Mouse (Mus musculus) T-cell, adult 2 months (primary cell): Measurements from ENCODE around the gene Col4a4.

Experiments
- DNase-seq: peaks from one replicate; pipeline ENCODE4 v3.0.0; 2022; ENCODE audit warnings: low spot score

Gene Col4a4

DNA sequence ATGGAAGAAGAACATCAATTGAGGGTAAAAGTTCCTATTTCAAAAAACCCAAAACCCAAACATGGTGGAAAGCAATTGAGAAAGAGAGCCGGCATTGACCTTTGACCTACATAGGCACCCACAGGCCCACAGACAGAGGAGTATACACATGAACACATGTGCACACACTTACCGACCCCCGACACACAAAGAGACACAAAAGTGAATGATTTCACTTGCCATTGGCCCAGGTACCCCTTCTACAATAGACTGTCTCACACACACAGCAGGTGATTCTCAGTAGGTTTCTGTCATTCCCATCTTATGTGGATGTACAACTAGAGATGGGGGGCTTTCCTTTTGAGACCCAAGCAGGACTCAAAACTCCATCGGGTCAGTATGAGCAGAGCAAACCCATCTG lies 110.8 kb downstream of the Col4a4 start:
- no peak for DNase-seq

DNA sequence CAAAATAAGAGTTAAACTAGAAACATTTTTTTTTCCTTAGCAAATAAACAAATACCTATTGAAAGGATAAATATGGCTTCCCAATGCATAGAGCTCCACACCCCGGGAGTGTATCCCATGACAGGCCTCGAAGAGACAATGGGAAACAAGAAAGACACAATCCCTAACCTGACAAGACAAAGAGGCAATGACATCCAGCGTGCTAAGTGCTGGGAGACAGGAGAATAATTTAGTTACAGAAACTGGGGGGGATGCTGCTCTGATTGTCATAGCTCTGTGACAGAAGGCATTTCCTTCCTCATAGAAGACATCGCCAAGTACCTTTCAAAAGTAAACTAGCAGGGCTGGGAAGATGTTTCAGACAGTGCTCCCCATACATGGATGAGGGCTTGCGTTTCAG lies 111.4 kb downstream of the Col4a4 start:
- DNase-seq: no peak

DNA sequence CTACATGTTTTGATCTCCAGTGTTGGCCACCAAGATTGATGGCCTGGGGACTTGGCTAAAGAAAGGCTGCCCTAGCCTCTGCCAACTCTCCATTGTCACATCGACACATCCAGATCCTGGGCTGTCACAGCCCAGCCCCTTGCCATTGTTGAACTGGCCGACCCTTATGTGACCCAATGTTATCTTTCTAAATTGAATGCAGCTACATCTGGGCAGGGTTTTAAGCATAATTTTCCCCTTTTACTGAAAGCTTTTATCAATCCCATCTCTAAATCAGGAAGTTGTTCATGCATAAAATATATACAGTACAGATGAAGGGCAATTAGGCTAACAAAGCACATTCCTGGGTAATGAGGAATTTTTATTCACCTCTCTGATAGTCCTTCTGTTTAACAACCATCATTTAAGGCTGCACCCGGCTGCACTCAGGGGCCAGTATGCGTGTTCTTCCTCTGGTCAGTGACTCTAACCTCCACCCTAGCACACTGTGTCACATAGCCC lies 112.1 kb downstream of the Col4a4 start:
- DNase-seq: no peak

DNA sequence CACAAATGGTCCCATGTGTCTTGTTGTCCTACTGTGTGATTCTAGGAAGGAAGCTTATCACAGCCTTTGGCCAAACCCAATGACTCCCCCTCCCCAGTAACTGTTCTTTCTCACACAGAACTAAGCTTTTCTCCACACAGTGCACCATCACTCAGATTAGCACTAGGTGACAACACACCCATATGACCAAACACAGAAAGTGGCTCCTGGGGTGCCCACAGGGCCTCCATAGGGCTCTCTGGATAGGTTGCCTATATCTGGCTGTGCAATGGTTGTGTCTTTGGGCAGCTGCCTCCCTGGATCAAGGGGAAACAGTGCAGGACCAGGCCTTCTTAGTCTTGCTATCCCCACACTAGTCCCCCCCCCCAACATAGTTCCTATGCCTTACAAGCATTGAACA lies 113.2 kb downstream of the Col4a4 start:
- DNase-seq: no peak

DNA sequence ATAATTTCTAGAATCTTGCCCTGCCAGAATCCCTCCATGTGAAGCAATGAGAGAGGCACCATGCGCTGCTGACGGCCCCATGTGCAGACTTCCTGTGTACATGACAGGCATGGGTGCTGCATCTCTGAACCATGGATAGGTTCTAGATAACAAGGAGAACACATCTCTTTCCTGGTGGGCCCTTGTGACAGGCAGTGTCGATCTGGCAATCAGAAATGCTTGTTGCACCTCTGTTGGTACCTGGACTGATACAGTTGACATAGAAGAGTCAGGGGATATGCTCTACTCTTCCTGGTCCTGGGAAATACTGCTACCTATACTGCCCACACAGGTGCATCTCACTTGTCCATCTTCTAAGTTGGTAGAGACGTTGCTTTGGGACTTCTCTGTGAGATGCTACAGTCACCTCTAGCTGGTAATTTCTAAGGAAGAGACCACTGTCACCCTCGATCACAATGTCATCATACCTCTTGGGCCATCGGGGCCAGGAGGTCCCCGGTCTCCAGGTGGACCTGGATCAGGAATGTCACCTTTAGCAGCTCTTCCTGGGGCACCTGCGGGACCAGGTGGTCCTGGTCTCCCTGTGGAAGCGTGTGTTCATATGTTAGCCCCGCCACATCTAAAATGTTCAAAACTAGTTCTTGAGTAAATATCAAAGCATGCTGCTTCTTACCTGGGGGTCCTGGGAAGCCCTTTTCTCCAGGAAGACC lies 116.0 kb downstream of the Col4a4 start:
- no peak for DNase-seq

DNA sequence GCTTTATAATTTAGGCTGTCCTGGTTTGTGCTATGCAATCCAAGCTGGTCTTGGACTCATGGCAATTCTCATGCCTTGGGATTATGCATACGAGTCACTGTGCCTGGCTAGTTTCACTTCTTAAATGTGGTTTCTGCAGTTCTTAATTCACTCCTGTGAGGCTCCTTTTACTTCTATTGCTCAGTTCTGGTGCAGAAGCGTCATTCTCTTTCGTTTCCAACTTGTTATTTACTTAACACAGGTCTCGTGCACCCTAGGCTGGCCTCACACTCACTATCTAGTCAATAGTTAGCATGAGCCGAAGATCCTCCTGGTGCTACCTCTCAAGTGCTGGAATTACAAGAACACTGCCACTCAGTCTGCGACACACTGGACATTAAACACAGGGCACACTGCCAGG lies 117.8 kb downstream of the Col4a4 start:
- DNase-seq: no peak

DNA sequence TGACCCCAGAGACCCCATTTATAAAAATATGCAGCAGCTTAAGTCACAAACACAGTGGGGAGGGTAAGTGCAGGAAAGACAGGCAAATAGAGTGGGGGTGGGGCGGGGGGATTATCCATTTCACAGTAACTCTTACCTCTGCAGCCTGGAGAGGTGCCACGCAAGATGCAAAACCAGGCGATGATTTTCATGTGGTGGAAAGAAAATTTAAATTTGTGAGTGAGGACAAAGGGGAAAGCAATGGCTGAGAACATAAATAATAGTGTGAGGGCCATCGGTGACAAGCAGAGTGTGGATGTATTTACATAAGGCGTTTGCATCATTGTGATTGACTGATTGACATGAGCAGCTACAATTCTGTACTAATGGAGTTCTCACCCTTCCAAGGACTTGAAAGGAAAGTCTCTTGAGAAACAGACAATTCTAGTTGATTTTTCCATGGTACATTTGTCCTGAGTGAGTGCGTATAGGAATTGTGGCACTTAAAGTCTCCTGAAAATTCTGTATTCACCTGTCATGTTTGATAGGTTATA lies 121.3 kb downstream of the Col4a4 start:
- no peak for DNase-seq

DNA sequence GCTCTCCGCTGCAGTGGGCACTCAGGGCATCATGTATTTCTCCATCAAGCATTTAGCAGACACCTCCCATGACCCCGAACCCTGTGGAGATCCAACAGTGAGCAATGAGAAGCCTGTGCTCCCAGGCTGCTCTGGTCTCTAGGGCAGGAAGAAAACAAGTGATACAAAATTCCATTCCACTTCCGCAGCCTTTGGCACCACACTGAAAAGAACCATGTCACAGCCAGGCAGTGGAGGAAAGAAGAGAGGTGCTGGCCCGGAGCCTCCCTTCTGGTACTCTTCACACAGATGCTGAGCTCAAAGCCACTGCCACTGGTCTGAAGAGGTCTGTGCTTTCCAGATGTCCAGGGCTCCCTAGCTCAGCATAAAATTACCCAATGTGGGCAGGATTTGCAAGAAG lies 125.6 kb downstream of the Col4a4 start:
- no peak for DNase-seq

DNA sequence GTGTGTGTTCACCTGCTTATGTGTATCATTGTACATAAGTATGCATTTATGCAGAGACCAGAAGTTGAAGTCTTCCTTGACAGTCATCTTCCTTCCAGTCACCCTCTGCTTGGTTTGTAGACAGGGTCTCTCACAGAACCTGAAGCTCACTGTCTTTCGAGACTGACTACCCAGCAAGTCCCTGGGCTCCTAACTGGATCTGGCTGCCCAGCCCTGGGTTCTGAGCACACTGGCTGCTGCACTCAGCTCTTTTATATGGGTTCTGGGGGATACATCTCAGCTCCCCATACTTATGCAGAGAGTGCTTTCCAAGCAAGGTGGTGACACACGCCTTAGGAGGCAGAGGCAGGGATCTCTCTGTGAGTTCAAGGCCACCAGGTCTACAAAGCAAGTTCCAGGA lies 126.7 kb downstream of the Col4a4 start:
- DNase-seq: no peak

DNA sequence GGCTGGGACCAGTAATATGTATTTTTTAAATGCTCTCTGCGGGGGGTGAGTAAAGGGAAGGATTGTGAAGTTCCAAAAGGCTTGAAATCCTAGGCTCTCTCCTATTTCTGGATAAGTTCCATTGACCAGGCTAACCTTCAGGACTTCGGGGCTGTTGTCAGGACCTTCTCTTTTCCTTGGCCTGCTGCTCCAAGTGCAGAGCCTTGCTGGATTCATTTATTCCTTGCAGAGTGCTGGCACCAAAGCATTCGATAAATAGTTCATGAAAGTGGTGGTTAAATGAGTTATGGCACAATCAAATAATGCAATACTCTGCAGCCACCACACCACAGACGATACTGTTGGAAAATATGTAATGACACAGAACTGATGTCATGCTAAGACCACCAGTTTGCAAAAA lies 127.3 kb downstream of the Col4a4 start:
- DNase-seq: no peak

DNA sequence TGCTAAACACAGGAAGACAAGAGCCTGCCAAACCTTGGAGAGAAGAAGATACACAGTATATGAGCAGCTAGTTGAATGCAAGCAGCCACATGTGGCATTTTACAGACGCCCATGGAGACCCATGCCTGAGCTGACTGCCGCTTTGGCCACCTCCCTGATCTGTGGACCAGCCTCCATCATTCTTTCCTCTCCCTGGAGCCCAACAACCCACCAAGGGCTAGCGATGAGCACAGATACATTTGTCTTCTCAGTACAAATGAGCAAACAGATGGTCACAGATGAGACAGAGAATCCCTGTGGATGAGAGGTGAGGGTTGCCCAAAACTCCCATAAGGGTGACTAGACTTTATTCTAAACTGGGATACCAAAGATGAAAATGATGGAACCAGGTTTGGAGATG lies 132.6 kb downstream of the Col4a4 start:
- DNase-seq: no peak

DNA sequence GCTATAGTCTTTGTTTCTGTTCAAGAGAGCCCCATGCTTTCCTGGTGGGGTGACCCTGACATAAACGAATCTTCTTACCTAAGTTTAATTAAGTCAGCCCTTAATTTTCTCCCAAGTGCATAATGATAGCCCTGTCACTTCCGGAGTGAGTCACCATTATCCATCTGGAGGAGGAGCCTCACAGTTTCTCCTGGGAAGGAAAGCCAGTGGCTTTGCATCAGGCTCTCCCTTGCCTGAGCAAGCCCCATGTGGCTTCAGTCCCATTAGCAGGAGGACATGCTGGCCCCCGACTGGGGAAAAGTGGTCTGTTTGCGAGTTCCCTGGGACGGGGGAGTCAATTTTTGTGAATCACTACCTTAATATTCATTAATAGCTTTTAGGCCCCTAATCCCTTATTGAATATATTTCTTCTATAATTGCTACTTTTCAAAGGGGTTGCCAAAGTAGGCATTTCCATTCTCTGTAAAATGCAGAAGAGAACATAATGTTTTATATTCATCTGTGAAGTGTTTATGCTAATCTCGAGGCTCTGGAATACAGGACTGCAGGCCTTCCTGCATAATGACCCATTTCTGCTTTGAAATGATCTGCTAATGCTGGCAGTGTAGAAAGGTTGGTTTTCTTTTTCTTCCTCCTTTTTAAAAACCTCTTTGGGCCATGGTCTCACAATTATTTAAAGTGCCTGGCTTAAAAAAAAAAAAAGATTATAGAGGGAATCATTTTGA lies 134.6 kb downstream of the Col4a4 start:
- no peak for DNase-seq

DNA sequence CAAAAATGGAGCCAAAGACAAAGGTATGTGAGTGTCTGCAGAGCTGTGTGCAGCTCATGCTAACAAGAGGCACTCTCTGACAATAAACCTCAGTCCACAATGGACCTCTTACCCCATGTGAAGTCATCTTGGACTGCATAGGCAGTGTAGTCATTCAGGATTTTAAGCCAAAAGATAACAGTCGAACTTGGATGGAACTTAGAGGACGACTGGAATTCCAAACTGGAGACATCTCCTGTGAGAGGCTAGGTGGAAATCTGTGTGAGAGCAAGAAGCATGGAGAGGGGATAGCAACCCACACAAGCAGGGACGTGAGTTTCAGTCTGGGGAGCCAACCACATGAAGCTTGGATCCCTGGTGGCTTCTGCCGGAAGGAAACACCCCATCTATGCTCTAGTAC lies 136.8 kb downstream of the Col4a4 start:
- no peak for DNase-seq

DNA sequence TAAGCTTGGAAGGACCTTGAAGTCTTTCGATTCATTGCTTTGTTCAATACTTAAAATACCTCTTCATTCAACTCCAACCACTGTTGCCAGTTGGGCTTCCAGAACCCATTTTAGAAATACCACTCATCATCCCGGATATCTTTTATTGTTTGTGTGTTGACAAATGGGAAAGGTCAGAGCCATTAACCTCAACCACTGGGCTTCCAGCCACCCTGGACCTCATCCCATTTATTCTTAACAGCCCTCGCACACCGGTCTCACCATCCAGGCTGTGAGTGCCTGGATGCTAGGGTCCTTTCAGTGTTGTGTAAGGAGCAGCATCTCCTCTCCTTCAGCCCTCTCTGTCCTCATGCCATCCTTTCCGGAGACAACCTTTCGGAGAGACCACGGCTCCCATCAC lies 140.6 kb downstream of the Col4a4 start:
- no peak for DNase-seq

DNA sequence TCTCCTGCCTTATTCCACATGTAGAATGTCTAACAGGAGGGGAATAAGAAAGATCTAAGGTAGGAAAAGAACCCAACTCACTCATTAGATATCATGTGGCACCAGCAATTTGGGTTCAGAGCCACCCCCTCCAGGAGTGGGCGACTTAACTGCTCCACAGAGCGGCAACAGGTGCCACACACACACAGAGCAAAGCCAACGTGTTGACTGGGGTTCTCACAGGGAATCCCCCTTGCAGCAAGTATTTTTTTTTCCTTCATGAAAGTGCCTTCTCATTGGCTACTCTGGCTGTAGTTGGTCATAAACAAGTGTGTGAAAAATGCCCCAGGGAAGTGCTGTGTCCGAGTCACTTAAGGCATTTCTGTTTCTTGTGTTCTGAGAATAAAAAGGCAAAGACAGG lies 143.1 kb downstream of the Col4a4 start:
- DNase-seq: no peak

DNA sequence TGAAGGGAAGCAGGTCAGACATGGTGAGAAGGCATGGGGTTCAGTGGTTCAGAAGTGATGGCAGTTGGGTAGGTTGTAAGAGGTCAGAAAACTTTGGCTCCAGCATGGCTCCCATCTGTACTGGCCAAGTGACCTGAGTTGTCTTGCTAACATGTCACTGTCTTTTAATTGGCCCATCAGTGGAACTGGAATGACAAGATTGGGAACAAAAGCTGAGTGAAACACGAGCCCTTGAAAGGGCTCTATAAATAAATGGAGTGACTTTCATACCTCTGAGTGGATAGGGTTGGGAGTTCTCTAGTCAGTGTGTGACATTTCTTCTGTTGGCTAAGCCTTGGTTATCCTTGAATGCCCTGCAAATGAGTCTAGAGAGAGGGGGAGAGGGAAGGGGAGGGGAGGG lies 146.5 kb downstream of the Col4a4 start:
- no peak for DNase-seq

DNA sequence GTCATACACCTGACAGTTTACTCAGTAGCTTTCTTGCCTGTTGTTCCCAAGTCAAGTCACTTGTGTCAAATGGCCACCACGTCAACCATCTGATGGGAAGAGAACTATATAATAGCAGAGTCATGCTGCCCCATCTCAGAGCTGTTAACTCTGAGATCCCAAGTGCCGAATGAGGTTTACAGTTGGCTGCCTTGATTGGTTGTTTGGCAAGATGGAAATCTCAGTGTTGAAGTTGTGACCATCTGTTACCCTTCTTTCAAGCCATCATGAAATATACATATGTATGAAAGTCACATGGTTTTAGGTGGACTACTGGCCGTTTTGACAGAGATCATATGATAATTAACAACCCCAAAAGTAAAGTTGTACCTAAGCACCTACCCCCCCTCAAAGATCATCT lies 149.4 kb downstream of the Col4a4 start:
- DNase-seq: no peak

DNA sequence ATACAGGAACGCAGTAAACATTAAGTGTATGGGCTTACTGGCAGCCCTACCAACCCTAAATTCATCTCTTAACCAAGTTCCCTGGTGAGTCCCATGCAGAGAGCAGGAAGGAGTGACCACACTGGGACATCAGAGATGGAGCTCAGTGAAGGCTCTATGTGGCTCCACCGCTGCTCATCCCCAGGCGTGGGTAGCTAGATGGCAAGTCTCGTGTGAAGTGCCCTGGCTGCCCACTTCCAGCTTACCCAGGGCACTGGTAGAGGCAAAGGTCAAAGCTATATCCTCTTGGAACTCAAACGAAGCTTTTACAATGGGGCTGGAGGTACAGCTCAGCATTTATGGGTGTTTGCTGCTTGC lies 153.0 kb downstream of the Col4a4 start:
- no peak for DNase-seq

DNA sequence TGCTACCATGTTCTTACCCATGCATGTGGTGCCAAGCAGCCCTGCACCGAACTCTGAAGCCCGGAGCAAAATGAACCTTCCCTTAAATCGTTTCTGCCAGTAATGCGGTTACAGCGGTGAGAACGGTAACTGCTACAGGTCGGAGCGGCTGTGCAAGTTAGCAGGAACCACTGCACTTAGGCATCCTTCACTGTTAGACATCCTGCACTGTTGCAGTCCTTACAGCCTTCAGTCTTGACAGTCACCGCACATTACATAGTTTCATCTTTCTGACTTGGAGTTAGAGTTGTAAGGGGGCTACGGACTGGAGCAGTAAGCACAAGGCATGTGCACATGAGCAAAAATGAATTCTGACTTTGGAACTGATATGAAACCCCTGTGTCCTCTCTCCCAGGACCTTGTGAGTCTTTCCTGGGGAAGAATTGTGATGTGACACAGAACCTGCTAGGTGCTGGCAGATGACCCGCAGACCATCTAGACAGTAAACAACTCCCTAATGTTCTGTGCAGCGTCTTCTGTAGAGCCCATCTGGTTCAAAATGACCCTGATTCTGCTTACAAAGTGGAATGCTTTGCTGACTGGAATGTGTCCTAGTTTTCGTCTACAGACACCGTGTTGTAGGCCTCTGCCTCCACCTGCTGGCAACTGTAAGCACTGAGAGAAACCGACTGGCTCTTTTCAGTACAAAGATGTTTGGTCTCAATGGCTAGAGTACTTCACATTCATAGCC lies 153.6 kb downstream of the Col4a4 start:
- DNase-seq: no peak

DNA sequence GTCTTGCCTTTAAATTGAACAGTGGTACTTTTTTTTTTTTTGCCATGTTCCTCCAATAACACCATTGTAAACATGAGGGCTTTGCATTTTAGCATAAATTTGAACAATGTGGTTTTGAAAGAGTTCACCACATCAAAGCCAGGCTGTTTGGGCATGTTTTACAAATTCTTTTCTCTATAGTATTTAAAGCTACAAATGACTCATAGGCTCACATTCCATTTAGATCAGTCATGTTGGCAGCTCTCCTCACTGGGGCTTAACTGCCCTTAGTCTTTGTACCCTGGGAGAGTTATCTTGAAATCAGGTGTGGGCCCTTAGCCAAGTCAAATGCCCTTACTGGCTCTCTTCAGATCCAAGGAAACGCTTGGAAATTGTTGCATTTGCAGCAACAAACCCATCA lies 157.6 kb downstream of the Col4a4 start:
- no peak for DNase-seq

DNA sequence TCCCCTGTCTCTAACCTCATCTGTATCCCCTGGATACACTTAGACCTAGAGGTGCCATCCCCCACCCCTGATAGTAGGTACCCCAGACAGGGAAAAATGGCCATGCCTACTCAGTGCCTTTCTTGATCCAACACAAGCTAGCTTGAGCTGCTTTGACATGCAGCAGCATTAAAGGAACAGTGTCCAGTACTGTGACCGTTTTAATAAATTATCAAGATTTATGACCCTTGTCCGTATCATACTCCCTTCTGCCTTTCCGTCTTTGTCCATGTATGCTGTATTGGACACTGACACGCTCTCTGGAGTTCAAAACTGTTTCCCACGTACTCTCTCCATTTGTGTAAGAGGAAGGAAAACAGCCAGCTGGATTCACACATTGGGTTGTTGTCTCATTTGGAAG lies 158.9 kb downstream of the Col4a4 start:
- DNase-seq: no peak

DNA sequence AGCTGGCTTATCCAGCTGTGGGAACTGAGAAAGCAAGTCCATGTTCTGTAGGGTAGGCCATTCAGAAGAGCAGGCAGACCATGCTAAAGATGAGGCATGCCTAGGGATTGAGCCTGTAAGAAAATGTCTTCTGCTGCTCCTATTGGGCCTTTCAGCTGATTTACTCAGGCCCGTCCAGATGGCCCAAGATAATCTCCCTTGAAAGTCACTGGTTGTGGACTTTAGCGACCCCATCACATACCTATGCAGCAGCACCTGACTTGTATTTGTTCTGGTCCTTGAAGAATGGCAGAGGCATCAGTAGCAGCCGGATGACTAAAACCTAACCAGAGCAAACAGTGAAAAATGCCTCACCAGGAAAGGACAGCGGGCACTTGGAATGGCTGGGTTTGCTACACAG lies 171.0 kb downstream of the Col4a4 start:
- no peak for DNase-seq

DNA sequence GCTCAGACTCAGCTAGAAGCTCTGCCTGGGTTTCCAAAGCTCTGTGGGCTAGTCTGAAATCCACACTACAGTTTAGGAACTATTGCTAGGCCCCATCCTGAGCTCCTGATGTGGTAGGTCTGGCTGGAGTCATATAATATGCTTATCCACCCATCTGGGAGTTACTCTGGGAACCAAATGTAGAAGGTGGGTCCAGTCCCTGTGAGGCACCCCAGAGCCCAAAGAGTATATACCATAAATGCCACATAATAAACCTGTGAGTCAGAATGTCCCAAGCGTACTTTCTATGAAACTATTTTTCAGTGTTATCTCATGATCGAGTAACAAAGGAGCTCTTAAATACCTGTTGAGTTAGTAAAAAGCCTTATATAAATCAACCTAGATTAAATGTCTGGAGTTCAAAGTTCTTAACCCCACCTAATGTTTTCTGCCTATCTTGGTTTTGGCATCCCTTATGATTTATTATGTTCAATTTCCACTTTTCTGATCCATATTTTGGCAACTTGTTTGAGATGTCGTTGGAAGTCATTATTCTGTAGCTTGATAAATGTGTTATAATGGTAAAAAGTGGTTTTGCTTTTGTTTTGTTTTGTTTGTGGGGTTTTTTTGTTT lies 172.1 kb downstream of the Col4a4 start:
- no peak for DNase-seq
